Mouse (Mus musculus) heart, embryonic 10.5 days (tissue): Measurements from ENCODE around the gene Eml1. TPM values are rescaled to one million over a fixed set of nuclear protein-coding genes. Genes with fewer than 3 reads are reported as not detected.

Experiments
- DNase-seq: peaks from one replicate; pipeline ENCODE4 v3.0.0-alpha.2; 2017; ENCODE audit warnings: low spot score
- H3K27ac ChIP-seq: fragments of 300-500 bp; sonication (generic); 2 replicates; pipeline ENCODE4 v1.5.1; 2016; ENCODE audit warnings: mild to moderate bottlenecking
- H3K27me3 ChIP-seq: fragments of 300-500 bp; sonication (generic); 2 replicates; pipeline ENCODE4 v1.6.1; 2016; ENCODE audit warnings: mild to moderate bottlenecking; ENCODE audit not compliant: poor library complexity, insufficient read depth, severe bottlenecking
- H3K36me3 ChIP-seq: fragments of 300-500 bp; sonication (generic); 2 replicates; pipeline ENCODE4 v1.6.1; 2016; ENCODE audit warnings: mild to moderate bottlenecking, moderate library complexity
- H3K4me1 ChIP-seq: fragments of 300-500 bp; sonication (generic); 2 replicates; pipeline ENCODE4 v1.6.1; 2016; ENCODE audit warnings: mild to moderate bottlenecking
- H3K4me3 ChIP-seq: fragments of 300-500 bp; sonication (generic); 2 replicates; pipeline ENCODE4 v1.5.1; 2016; ENCODE audit warnings: mild to moderate bottlenecking, moderate library complexity
- H3K9me3 ChIP-seq: fragments of 300-500 bp; sonication (generic); 2 replicates; pipeline ENCODE4 v1.6.1; 2016; ENCODE audit warnings: mild to moderate bottlenecking, moderate library complexity
- WGBS: fragments of 180-500 bp; shearing (Covaris S2); methylation state at CpG from one replicate; pipeline ENCODE4 v1.1.7; 2016; 5-methylcytosine and 5-hydroxymethylcytosine counted together
- polyA plus RNA-seq: library from polyadenylated mRNA; unstranded; fragments of >200 nt; fragmentation: Nextera tagmentation; extraction: Ambion mirVana; gene quantifications from 2 replicates; pipeline ENCODE4 v1.2.1, GENCODE M21; 2016

The Eml1 gene
- polyA plus RNA-seq, 1 experiment from 2014 or later, result 47.0 TPM

- no peaks in the 10 kb centered on the region for H3K27me3 ChIP-seq
- 2% methylated on average over 49 of the region's 50 CpGs for WGBS
- peak within 1 kb of the TSS; percentile 95 for H3K27ac ChIP-seq
- peak; percentile 96 for DNase-seq
- H3K4me3 ChIP-seq, result peak within 1 kb of the TSS; percentile 98
- peaks cover 31% of the 10 kb centered on the region for H3K4me1 ChIP-seq
- H3K9me3 ChIP-seq, result no peaks in the 10 kb centered on the region
- no peaks in the 10 kb centered on the region for H3K36me3 ChIP-seq
Measured at GRCm38 (mm10) chr12:108554120-108554841, 183.5 kb downstream of the Eml1 start, which contains the start of gene Evl. Gene Evl (plus strand): TSS chr12:108554720.

- peak overlapping the region; percentile 95 for H3K27ac ChIP-seq
Measured at GRCm38 (mm10) chr12:108554861-108555556, 184.3 kb downstream of the Eml1 start.

GRCm38 (mm10) chr12:108558194-108558593 lies 187.4 kb downstream of the Eml1 start:
- DNase-seq, result no peak
- Histone ChIP-seq H3K27ac (no peak overlapping the region), H3K36me3 (no peaks in the 10 kb centered on the region), H3K4me1 (peaks cover 28% of the 10 kb centered on the region), H3K4me3 (no peak overlapping the region), H3K27me3 (no peaks in the 10 kb centered on the region), H3K9me3 (no peaks in the 10 kb centered on the region)

More at GRCm38 (mm10) chr12:108554861-108555556, 184.3 kb downstream of the Eml1 start:
- Histone ChIP-seq H3K4me1 (peaks cover 35% of the 10 kb centered on the region), H3K9me3 (no peaks in the 10 kb centered on the region), H3K27me3 (no peaks in the 10 kb centered on the region), H3K4me3 (peak overlapping the region; percentile 98), H3K36me3 (no peaks in the 10 kb centered on the region)
- no peak for DNase-seq
- WGBS, result under 1% methylated on average over 96 of the region's 100 CpGs

GRCm38 (mm10) chr12:108563238-108563637 lies 192.5 kb downstream of the Eml1 start:
- no peak overlapping the region for H3K27ac ChIP-seq
- H3K9me3 ChIP-seq, result no peaks in the 10 kb centered on the region
- no peak overlapping the region for H3K4me3 ChIP-seq
- DNase-seq, result no peak
- H3K36me3 ChIP-seq, result no peaks in the 10 kb centered on the region
- no peaks in the 10 kb centered on the region for H3K27me3 ChIP-seq
- peaks cover 14% of the 10 kb centered on the region; the same call in 1 of the 2 replicates for H3K4me1 ChIP-seq
- WGBS, result 80% methylated on average over 3 of the region's 3 CpGs

DNA sequence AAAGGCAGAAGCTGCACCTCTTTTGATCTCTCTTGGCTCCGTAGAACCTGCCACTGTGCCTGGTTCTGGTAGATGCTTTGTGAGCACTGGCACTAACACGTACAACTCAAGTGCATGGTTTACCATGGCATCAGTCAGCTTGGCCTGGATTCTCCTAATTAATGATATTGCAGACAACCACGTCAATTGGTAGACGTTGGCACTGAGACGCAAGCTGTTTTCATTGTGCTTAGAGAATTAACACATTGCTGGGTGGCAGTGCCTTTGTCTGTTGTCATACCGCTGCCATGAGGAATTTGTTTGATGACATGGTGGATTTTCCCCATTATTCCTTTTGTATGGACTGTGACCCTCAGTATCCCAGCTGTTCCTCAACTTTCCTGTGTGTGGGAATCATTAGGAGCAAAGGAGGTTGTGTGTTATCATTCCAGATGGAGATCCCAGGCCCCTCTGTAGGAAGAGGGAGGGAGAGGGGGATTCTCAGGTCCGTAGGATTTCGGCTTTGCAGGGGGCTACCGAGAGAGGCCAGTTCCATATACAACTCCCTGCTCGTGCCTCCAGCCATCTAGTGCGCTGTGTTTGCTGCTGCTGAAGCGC lies 194.3 kb downstream of the Eml1 start:
- 83% methylated on average over 12 of the region's 12 CpGs for WGBS
- Histone ChIP-seq H3K27ac (no peak overlapping the region), H3K27me3 (no peaks in the 10 kb centered on the region), H3K4me3 (no peak overlapping the region), H3K4me1 (peaks cover 5% of the 10 kb centered on the region; the same call in 1 of the 2 replicates), H3K9me3 (no peaks in the 10 kb centered on the region), H3K36me3 (no peaks in the 10 kb centered on the region)
- no peak for DNase-seq

GRCm38 (mm10) chr12:108579156-108579871 lies 208.6 kb downstream of the Eml1 start:
- Histone ChIP-seq H3K4me3 (no peak overlapping the region), H3K9me3 (no peaks in the 10 kb centered on the region), H3K27me3 (no peaks in the 10 kb centered on the region), H3K36me3 (peaks cover 19% of the 10 kb centered on the region; the same call in 1 of the 2 replicates), H3K27ac (no peak overlapping the region), H3K4me1 (no peaks in the 10 kb centered on the region)
- DNase-seq, result no peak
- 73% methylated on average over 7 of the region's 7 CpGs for WGBS

- 89% methylated on average over 1 of the region's 1 CpGs for WGBS
- no peak overlapping the region for H3K4me3 ChIP-seq
- no peaks in the 10 kb centered on the region for H3K4me1 ChIP-seq
- no peak overlapping the region for H3K27ac ChIP-seq
- H3K27me3 ChIP-seq, result no peaks in the 10 kb centered on the region
- no peaks in the 10 kb centered on the region for H3K9me3 ChIP-seq
- peaks cover 21% of the 10 kb centered on the region for H3K36me3 ChIP-seq
- no peak for DNase-seq
Measured at GRCm38 (mm10) chr12:108583775-108584174, 213.0 kb downstream of the Eml1 start.

Other genes with a start within 250 kb of the Eml1 start
- gene Setd3, start 191.6 kb upstream of the Eml1 start, polyA plus RNA-seq, result 72.6 TPM in 2 replicates
- gene Ccnk, start 191.4 kb upstream of the Eml1 start, polyA plus RNA-seq, result 2.0 and 3.6 TPM in 2 replicates
- gene Ccdc85c, start 95.5 kb upstream of the Eml1 start, polyA plus RNA-seq, result 5.7 and 6.7 TPM in 2 replicates
- gene Hhipl1, start 64.7 kb upstream of the Eml1 start, polyA plus RNA-seq, result 0.28 and 0.64 TPM in 2 replicates
- 4.4 and 5.9 TPM in 2 replicates for gene Cyp46a1, start 36.6 kb upstream of the Eml1 start, polyA plus RNA-seq
- gene Evl, start 183.8 kb downstream of the Eml1 start, polyA plus RNA-seq, result 29.6 and 42.5 TPM in 2 replicates